ENCODE assay signal across 30 mouse cellular contexts in the genomic region with DNA sequence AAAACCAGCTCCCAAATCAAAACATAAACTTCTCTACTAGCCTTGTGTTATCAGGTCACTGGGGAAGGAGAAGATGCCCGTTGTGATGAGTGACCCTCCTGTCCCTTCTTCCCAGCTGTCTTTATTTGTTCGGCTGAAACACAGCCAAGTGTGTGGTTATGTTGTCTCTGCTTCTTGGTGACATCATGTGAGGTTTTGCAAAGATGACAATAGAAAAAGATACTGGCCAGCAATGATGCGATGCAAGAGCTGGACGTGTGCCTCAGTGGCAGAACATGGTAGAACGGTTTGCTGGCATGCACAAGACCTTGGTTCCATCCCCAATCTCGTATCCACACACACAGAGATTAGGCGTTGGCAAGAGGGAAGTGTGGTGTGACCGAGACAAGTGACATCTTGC.
A peak's percentile ranks its signal among the peaks of the same experiment; 100 is the strongest.
DNase-seq lines count a peak whose midpoint lies in the region; ATAC-seq and TF ChIP-seq lines count a peak whose summit lies in the region.
"Had no signal": no experiment of that assay in that cellular context is flagged by ENCODE, and none has a peak within 500 bp of the region (broad histone marks: within the 10 kb centered on the region; RNA-seq: fewer than 3 reads in every experiment).

No protein-coding gene starts in this region.

- no peak for TF ChIP-seq POLR2A in CH12.LX (IDR thresholded peaks at IDR 0.05; ENCODE audit: low read depth, low read length)
- no peak for TF ChIP-seq POLR2A in cerebellum, adult 2 months (IDR thresholded peaks at IDR 0.05; ENCODE audit: borderline replicate concordance, insufficient read depth, low read length)

- no peak overlapping the region for H3K4me3 ChIP-seq in CH12.LX (replicated peaks in 1 of 3; ENCODE audit: low read depth in 2 of 3, low read length in 2 of 3, poor library complexity in 1 of 3)
- H3K4me3 ChIP-seq in cerebellum, adult 2 months (replicated peaks; ENCODE audit: insufficient read depth, low read depth, low read length) = no peak overlapping the region
- H3K4me3 ChIP-seq: embryonic facial prominence, embryonic 10.5 days; embryonic facial prominence, embryonic 13.5 days; erythroblast, embryonic 14.5 days; forebrain, embryonic 12.5 days; forebrain, embryonic 15.5 days; gastrocnemius, adult 2 months; heart, embryonic 12.5 days; heart, embryonic 15.5 days had no signal

- H3K79me2 ChIP-seq in CH12.LX (replicated peaks; ENCODE audit: control insufficient read depth, extremely low read depth, insufficient read depth, poor library complexity, severe bottlenecking) = no peaks in the 10 kb centered on the region

- H3K27me3 ChIP-seq in CH12.LX (replicated peaks) = no peaks in the 10 kb centered on the region
- H3K27me3 ChIP-seq in cerebellum, adult 2 months (ENCODE audit: control insufficient read depth, insufficient read depth, low read length) = no peaks in the 10 kb centered on the region
- H3K27me3 ChIP-seq: embryonic facial prominence, embryonic 13.5 days; forebrain, embryonic 12.5 days; forebrain, embryonic 15.5 days; heart, embryonic 12.5 days; heart, embryonic 15.5 days; Patski had no signal

- ATAC-seq in cerebellum, adult (ENCODE audit: insufficient number of reproducible peaks, low FRiP score, low TSS enrichment) = no peak
- ATAC-seq: forebrain, embryonic 15.5 days; hindbrain, postnatal 0 days; inflammation-experienced regulatory T-cells, adult 6 months; intestine, embryonic 16.5 days; Patski had no signal

- WGBS in cerebellum, adult 2 months = 19% methylated on average over 8 of the region's 8 CpGs

- in situ Hi-C loops in CH12.LX (cut with MboI; ENCODE audit: low pct_ligation_motif_present, low pct_unique_long_range_greater_than_20kb, low sequenced_read_pairs) = no loop called here

- H3K4me2 ChIP-seq in CH12.LX (ENCODE audit: insufficient read depth, low read depth, poor library complexity, severe bottlenecking) = peak overlapping the region; percentile 43
- H3K4me2 ChIP-seq: embryonic facial prominence, embryonic 13.5 days; forebrain, embryonic 12.5 days; forebrain, embryonic 15.5 days; heart, embryonic 12.5 days; heart, embryonic 15.5 days; hindbrain, embryonic 14.5 days had no signal

- H3K9me3 ChIP-seq in CH12.LX (replicated peaks; ENCODE audit: low read length) = no peaks in the 10 kb centered on the region
- H3K9me3 ChIP-seq: embryonic facial prominence, embryonic 10.5 days; embryonic facial prominence, embryonic 13.5 days; forebrain, embryonic 12.5 days; forebrain, embryonic 15.5 days; G1E; heart, embryonic 15.5 days had no signal

- no peak for TF ChIP-seq EP300 in CH12.LX (IDR thresholded peaks at IDR 0.05; ENCODE audit: low read length)

- H3K27ac ChIP-seq in CH12.LX (ENCODE audit: insufficient read depth, low read depth) = no peak overlapping the region
- no peak overlapping the region; the same call in none of the 2 replicates for H3K27ac ChIP-seq in cerebellum, adult 2 months (ENCODE audit: insufficient read depth, low read length)
- H3K27ac ChIP-seq: embryonic facial prominence, embryonic 10.5 days; embryonic facial prominence, embryonic 13.5 days; forebrain, embryonic 12.5 days; forebrain, embryonic 15.5 days; gastrocnemius, adult 2 months; heart, embryonic 15.5 days; hindbrain, embryonic 14.5 days; hindbrain, postnatal 0 days had no signal

- dilution Hi-C loops in CH12.LX (cut with MboI; ENCODE audit: extremely low pct_ligation_motif_present, extremely low pct_unique_long_range_greater_than_20kb, low sequenced_read_pairs) = no loop called here

- no peak for TF ChIP-seq CTCF in CH12.LX (conservative IDR thresholded peaks at IDR 0.05 in 1 of 2, IDR thresholded peaks at IDR 0.05 in 1 of 2; ENCODE audit: low read depth in 2 of 2, low read length in 2 of 2)
- no peak for TF ChIP-seq CTCF in cerebellum, adult 2 months (IDR thresholded peaks at IDR 0.05; ENCODE audit: borderline replicate concordance, insufficient read depth, low read depth, low read length)

- no peak overlapping the region for H3K9ac ChIP-seq in CH12.LX (ENCODE audit: insufficient read depth, low read depth)
- H3K9ac ChIP-seq: embryonic facial prominence, embryonic 13.5 days; forebrain, embryonic 12.5 days; forebrain, embryonic 15.5 days; heart, embryonic 12.5 days; heart, embryonic 15.5 days; hindbrain, embryonic 14.5 days had no signal

- DNase-seq in cerebellum, adult 11 months = peak; percentile 17
- no peak for DNase-seq in CH12.LX (ENCODE audit: extremely low read depth)
- peak; percentile 36 to 45 for DNase-seq in cerebellum, adult 2 months
- peak; percentile 43 for DNase-seq in cerebellum, adult 9-11 months
- no peak for DNase-seq in urinary bladder, postnatal 14 days (ENCODE audit: low spot score)
- no peak for DNase-seq in thymus, postnatal 14 days
- no peak for DNase-seq in left cerebral cortex, adult 8-10 months (ENCODE audit: low spot score in 2 of 2)
- DNase-seq: adrenal gland, postnatal 10 days; adrenal gland, postnatal 36 days; embryo, embryonic 11 days; gastrocnemius, adult 2 months; gastrocnemius, postnatal 14 days; heart, adult 18-20 months; heart, postnatal 10 days; heart, postnatal 4 days; kidney, adult 18-20 months had no signal

- peaks cover 0 to 5% of the 10 kb centered on the region in 2 experiments; a peak in 2 of 4 replicates for H3K4me1 ChIP-seq in CH12.LX (ENCODE audit: control insufficient read depth in 1 of 2, insufficient read depth in 2 of 2)
- peaks cover 5% of the 10 kb centered on the region for H3K4me1 ChIP-seq in cerebellum, adult 2 months (ENCODE audit: control insufficient read depth, insufficient read depth, low read length)
- H3K4me1 ChIP-seq: embryonic facial prominence, embryonic 10.5 days; embryonic facial prominence, embryonic 13.5 days; forebrain, embryonic 12.5 days; forebrain, embryonic 15.5 days; heart, embryonic 12.5 days; heart, embryonic 15.5 days had no signal

- TF ChIP-seq RAD21 in CH12.LX (IDR thresholded peaks at IDR 0.05; ENCODE audit: low read depth, low read length) = no peak

- no peaks in the 10 kb centered on the region for H3K36me3 ChIP-seq in CH12.LX (replicated peaks in 1 of 2; ENCODE audit: control insufficient read depth in 1 of 2, insufficient read depth in 1 of 2, low read length in 1 of 2)
- H3K36me3 ChIP-seq: G1E; heart, embryonic 15.5 days had no signal

TF ChIP-seq in CH12.LX, 34 proteins besides CTCF, POLR2A, EP300 and RAD21:
- no peak for TF ChIP-seq ETS1 (conservative IDR thresholded peaks at IDR 0.05; ENCODE audit: low read depth, low read length)
- no peak for TF ChIP-seq JUN (IDR thresholded peaks at IDR 0.05; ENCODE audit: insufficient read depth, low read depth, low read length)
- no peak for TF ChIP-seq TCF12 (IDR thresholded peaks at IDR 0.05; ENCODE audit: low read depth, low read length)
- TF ChIP-seq GABPA (IDR thresholded peaks at IDR 0.05; ENCODE audit: insufficient replicate concordance, low read depth, low read length) = no peak
- no peak for TF ChIP-seq UBTF (IDR thresholded peaks at IDR 0.05; ENCODE audit: low read depth, low read length)
- no peak for TF ChIP-seq USF1 (IDR thresholded peaks at IDR 0.05; ENCODE audit: low read depth, low read length)
- TF ChIP-seq TBP (conservative IDR thresholded peaks at IDR 0.05; ENCODE audit: low read depth, low read length) = no peak
- no peak for TF ChIP-seq NRF1 (IDR thresholded peaks at IDR 0.05; ENCODE audit: low read depth, low read length)
- TF ChIP-seq POLR2AphosphoS2 (IDR thresholded peaks at IDR 0.05; ENCODE audit: low read depth, low read length) = no peak
- TF ChIP-seq E2F4 (IDR thresholded peaks at IDR 0.05; ENCODE audit: insufficient replicate concordance, low read depth, low read length) = no peak
- no peak for TF ChIP-seq SIN3A (IDR thresholded peaks at IDR 0.05; ENCODE audit: low read length)
- TF ChIP-seq PAX5 (IDR thresholded peaks at IDR 0.05; ENCODE audit: low read length) = no peak
- no peak for TF ChIP-seq NELFE (IDR thresholded peaks at IDR 0.05; ENCODE audit: low read depth, low read length)
- no peak for TF ChIP-seq MAX (IDR thresholded peaks at IDR 0.05; ENCODE audit: low read length)
- no peak for TF ChIP-seq BHLHE40 (IDR thresholded peaks at IDR 0.05; ENCODE audit: low read depth, low read length)
- TF ChIP-seq MAZ (IDR thresholded peaks at IDR 0.05; ENCODE audit: low read depth, low read length) = no peak
- no peak for TF ChIP-seq ZNF384 (IDR thresholded peaks at IDR 0.05; ENCODE audit: low read depth, low read length)
- no peak for TF ChIP-seq RCOR1 (conservative IDR thresholded peaks at IDR 0.05; ENCODE audit: low read depth, low read length)
- no peak for TF ChIP-seq ZMIZ1 (IDR thresholded peaks at IDR 0.05; ENCODE audit: low read depth, low read length)
- TF ChIP-seq MEF2A (IDR thresholded peaks at IDR 0.05; ENCODE audit: borderline replicate concordance, low read depth, low read length) = no peak

Comparison
In these comparisons a context has a peak if more than half of its experiments do, and no peak if none do; other contexts are left out.
1. DNase-seq: peak in cerebellum, adult 11 months (single experiment), cerebellum, adult 2 months (2 of 2) and cerebellum, adult 9-11 months (single experiment); none in CH12.LX (single experiment), urinary bladder, postnatal 14 days (single experiment), thymus, postnatal 14 days (single experiment) and left cerebral cortex, adult 8-10 months (0 of 2).